In the genomic region with DNA sequence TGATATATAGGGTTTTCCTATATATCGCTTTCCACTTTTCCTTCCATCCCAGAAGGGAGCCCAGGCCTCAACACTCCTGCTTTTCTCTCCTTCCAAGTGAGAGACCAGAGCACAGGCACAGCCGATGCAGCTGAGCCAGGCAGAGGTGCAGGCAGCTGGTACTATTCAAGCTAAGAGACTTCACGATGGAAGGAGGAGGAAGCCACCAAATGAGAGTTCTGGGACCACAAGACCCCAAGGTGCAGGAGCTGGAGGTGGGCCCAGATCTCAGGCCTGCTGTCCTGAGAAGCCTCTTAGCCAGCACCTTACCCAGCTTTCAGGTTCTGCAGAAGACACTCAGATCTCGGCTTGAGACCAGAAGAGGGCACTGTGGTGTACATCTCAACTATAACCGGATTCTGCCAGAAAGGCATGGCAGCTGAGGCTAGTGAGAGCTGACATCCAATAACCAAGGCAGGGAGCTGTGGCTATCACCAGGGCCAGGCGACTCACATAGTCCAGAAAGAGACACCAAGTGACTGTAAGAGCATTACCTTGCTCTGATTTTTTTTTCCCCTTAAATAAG, we compare ENCODE assay signal across 8 mouse cellular contexts. TPM values are rescaled to one million over a fixed set of nuclear protein-coding genes. Genes with fewer than 3 reads are reported as not detected.
A peak's percentile ranks its signal among the peaks of the same experiment; 100 is the strongest.
DNase-seq lines count a peak whose midpoint lies in the region; ATAC-seq and TF ChIP-seq lines count a peak whose summit lies in the region.
"Had no signal": no experiment of that assay in that cellular context is flagged by ENCODE, and none has a peak within 500 bp of the region (broad histone marks: within the 10 kb centered on the region; RNA-seq: fewer than 3 reads in every experiment).

No protein-coding gene starts in this region.

- peak; percentile 63 for DNase-seq in liver, adult 2 months (ENCODE audit: extremely low read depth, low read depth, low spot score)
- peak; percentile 69 for DNase-seq in adrenal gland, postnatal 14 days
- peak; percentile 57 for DNase-seq in embryo, embryonic 11 days
- DNase-seq in left cerebral cortex, postnatal 14 days (ENCODE audit: low spot score in 2 of 2): peak; percentile 66 to 68
- peak; percentile 66 to 76 for DNase-seq in right cerebral cortex, postnatal 10 days (ENCODE audit: low spot score in 2 of 2)
- DNase-seq in yolk sac, embryonic 10.5 days (ENCODE audit: low spot score): no peak

- intact Hi-C loops in left cerebral cortex, postnatal 14 days (cut with DNase I): loop anchor here (5.0 to 10.0 kb wide), 2 partner anchors 98 to 115 kb away; a partner anchor contains a TSS

- no peaks in the 10 kb centered on the region for H3K9me3 ChIP-seq in liver, embryonic 12.5 days (replicated peaks)
- H3K9me3 ChIP-seq: limb, embryonic 12.5 days had no signal

- no peak for TF ChIP-seq POLR2A in liver, adult 2 months (IDR thresholded peaks at IDR 0.05; ENCODE audit: extremely low read depth, insufficient read depth, low read length)

- peaks cover 4% of the 10 kb centered on the region; the same call in 1 of the 2 replicates for H3K36me3 ChIP-seq in liver, adult 2 months (ENCODE audit: control insufficient read depth, insufficient read depth, low read length)
- peaks cover 62% of the 10 kb centered on the region for H3K36me3 ChIP-seq in liver, embryonic 12.5 days

- H3K27me3 ChIP-seq in liver, adult 2 months (ENCODE audit: control insufficient read depth, insufficient read depth, low read length): no peaks in the 10 kb centered on the region
- no peaks in the 10 kb centered on the region for H3K27me3 ChIP-seq in liver, embryonic 12.5 days (replicated peaks)
- H3K27me3 ChIP-seq: limb, embryonic 12.5 days had no signal

- peaks cover 4% of the 10 kb centered on the region for H3K4me1 ChIP-seq in liver, adult 2 months (ENCODE audit: control insufficient read depth, insufficient read depth, low read length)
- H3K4me1 ChIP-seq in liver, embryonic 12.5 days: peaks cover 39% of the 10 kb centered on the region

- H3K27ac ChIP-seq in liver, adult 2 months (replicated peaks; ENCODE audit: insufficient read depth, low read depth, low read length): no peak overlapping the region
- no peak overlapping the region for H3K27ac ChIP-seq in liver, embryonic 12.5 days
- H3K27ac ChIP-seq: limb, embryonic 12.5 days had no signal

- peak; percentile 67 for TF ChIP-seq CTCF in liver, adult 2 months (IDR thresholded peaks at IDR 0.05; ENCODE audit: low read depth, low read length)

- H3K9ac ChIP-seq in liver, adult 2 months (ENCODE audit: low read depth, low read length): no peak overlapping the region
- H3K9ac ChIP-seq in liver, embryonic 12.5 days: no peak overlapping the region
- H3K9ac ChIP-seq: limb, embryonic 12.5 days had no signal

- WGBS in liver, adult 2 months: 59% methylated on average over 6 of the region's 6 CpGs
- WGBS in liver, embryonic 12.5 days (ENCODE audit: insufficient replicate concordance): 66% methylated on average over 6 of the region's 6 CpGs

- H3K79me2 ChIP-seq in liver, adult 2 months (ENCODE audit: control insufficient read depth, insufficient read depth, low read length): no peaks in the 10 kb centered on the region

- H3K4me2 ChIP-seq in liver, embryonic 12.5 days: no peak overlapping the region
- H3K4me2 ChIP-seq: limb, embryonic 12.5 days had no signal

- no peak overlapping the region for H3K4me3 ChIP-seq in liver, adult 2 months (ENCODE audit: insufficient read depth, low read depth, low read length)
- no peak overlapping the region for H3K4me3 ChIP-seq in liver, embryonic 12.5 days
- H3K4me3 ChIP-seq: limb, embryonic 12.5 days had no signal

- no peak for ATAC-seq in liver, embryonic 12.5 days

RNA-seq across cellular contexts. Expression of a gene that starts 2.1 kb away (rescaled TPM):
- total RNA-seq in liver, adult 2 months (2014; rRNA removed): 2.0 and 3.0 TPM in 2 replicates
- polyA plus RNA-seq in liver, adult 2 months (2012; rRNA removed): 2.7 and 3.2 TPM in 2 replicates
- polyA plus RNA-seq in liver, embryonic 12.5 days (2016; fragmentation: Nextera tagmentation; extraction: Ambion mirVana): 16.0 and 16.5 TPM in 2 replicates
- 8.1 and 8.5 TPM in 2 replicates for total RNA-seq in adrenal gland, postnatal 14 days (2021)
- total RNA-seq in left cerebral cortex, postnatal 14 days (2021): 1 to 10 TPM; 3.3 to 4.4 TPM

RNA-seq across cellular contexts. Expression of a gene that starts 17.0 kb away (rescaled TPM):
- total RNA-seq in liver, adult 2 months (2014; rRNA removed): 31.9 and 37.9 TPM in 2 replicates
- polyA plus RNA-seq in liver, adult 2 months (2012; rRNA removed): 19.1 and 20.1 TPM in 2 replicates
- 2.6 and 3.7 TPM in 2 replicates for polyA plus RNA-seq in liver, embryonic 12.5 days (2016; fragmentation: Nextera tagmentation; extraction: Ambion mirVana)
- 22.5 and 28.9 TPM in 2 replicates for total RNA-seq in adrenal gland, postnatal 14 days (2021)
- 1 to 10 TPM; 2.6 to 3.5 TPM for total RNA-seq in left cerebral cortex, postnatal 14 days (2021)

RNA-seq across cellular contexts. Expression of a gene that starts 30.7 kb away (rescaled TPM):
- total RNA-seq in liver, adult 2 months (2014; rRNA removed): 9.5 and 14.9 TPM in 2 replicates
- 23.4 and 28.0 TPM in 2 replicates for polyA plus RNA-seq in liver, adult 2 months (2012; rRNA removed)
- polyA plus RNA-seq in liver, embryonic 12.5 days (2016; fragmentation: Nextera tagmentation; extraction: Ambion mirVana): 14.2 and 18.6 TPM in 2 replicates
- total RNA-seq in adrenal gland, postnatal 14 days (2021): 25.5 and 29.3 TPM in 2 replicates
- 10 to 100 TPM; 30.6 to 31.2 TPM for total RNA-seq in left cerebral cortex, postnatal 14 days (2021)

RNA-seq across cellular contexts. Expression of a gene that starts 40.0 kb away (rescaled TPM):
- total RNA-seq in liver, adult 2 months (2014; rRNA removed): not detected in 2 replicates
- not detected in 2 replicates for polyA plus RNA-seq in liver, adult 2 months (2012; rRNA removed)
- polyA plus RNA-seq in liver, embryonic 12.5 days (2016; fragmentation: Nextera tagmentation; extraction: Ambion mirVana): not detected in 2 replicates
- total RNA-seq in adrenal gland, postnatal 14 days (2021): not detected in 2 replicates
- not detected for total RNA-seq in left cerebral cortex, postnatal 14 days (2021)
- polyA plus RNA-seq: limb, embryonic 12.5 days had no signal
